Mouse (Mus musculus): ENCODE measurements around the gene Tspan4.
A peak's percentile ranks its signal among the peaks of the same experiment; 100 is the strongest.

Tspan4 gene

GRCm38 (mm10) chr7:141506278-141506677 lies 31.2 kb downstream of the Tspan4 start:
- no peak for DNase-seq (ENCODE audit: low spot score)

GRCm38 (mm10) chr7:141508160-141508559 lies 33.1 kb downstream of the Tspan4 start:
- DNase-seq (ENCODE audit: low spot score): no peak

- no peak for DNase-seq (ENCODE audit: low spot score)
These were observed 35.2 kb downstream of the Tspan4 start for GRCm38 (mm10) chr7:141510196-141510595.

GRCm38 (mm10) chr7:141510681-141511191 lies 35.7 kb downstream of the Tspan4 start:
- DNase-seq (ENCODE audit: low spot score): no peak

GRCm38 (mm10) chr7:141517638-141518037 lies 42.6 kb downstream of the Tspan4 start:
- no peak for DNase-seq (ENCODE audit: low spot score)

- no peak for DNase-seq (ENCODE audit: low spot score)
These were observed 43.3 kb downstream of the Tspan4 start for GRCm38 (mm10) chr7:141518296-141518695.

GRCm38 (mm10) chr7:141518926-141519325 lies 43.9 kb downstream of the Tspan4 start:
- DNase-seq (ENCODE audit: low spot score): no peak

- no peak for DNase-seq (ENCODE audit: low spot score)
These were observed 44.8 kb downstream of the Tspan4 start for GRCm38 (mm10) chr7:141519795-141520194.

- no peak for DNase-seq (ENCODE audit: low spot score)
These were observed 48.0 kb downstream of the Tspan4 start for GRCm38 (mm10) chr7:141523007-141523406.

- no peak for DNase-seq (ENCODE audit: low spot score)
These were observed 49.2 kb downstream of the Tspan4 start for GRCm38 (mm10) chr7:141524271-141524670.

- peak; percentile 54 for DNase-seq (ENCODE audit: low spot score)
These were observed 49.9 kb downstream of the Tspan4 start for GRCm38 (mm10) chr7:141524760-141525579.

GRCm38 (mm10) chr7:141525580-141525925 lies 50.5 kb downstream of the Tspan4 start:
- no peak for DNase-seq (ENCODE audit: low spot score)

GRCm38 (mm10) chr7:141535570-141535969 lies 60.5 kb downstream of the Tspan4 start:
- DNase-seq (ENCODE audit: low spot score): no peak

GRCm38 (mm10) chr7:141538852-141539555 lies 64.0 kb downstream of the Tspan4 start:
- DNase-seq (ENCODE audit: low spot score): peak; percentile 14

- peak; percentile 99 for DNase-seq (ENCODE audit: low spot score)
These were observed 64.7 kb downstream of the Tspan4 start, which contains the start of gene Chid1 for GRCm38 (mm10) chr7:141539556-141540311. TSS of gene Chid1 (minus strand) at chr7:141539857.

GRCm38 (mm10) chr7:141540312-141541081 lies 65.5 kb downstream of the Tspan4 start:
- DNase-seq (ENCODE audit: low spot score): peak; percentile 45

GRCm38 (mm10) chr7:141541681-141542080 lies 66.6 kb downstream of the Tspan4 start:
- DNase-seq (ENCODE audit: low spot score): no peak

- DNase-seq (ENCODE audit: low spot score): no peak
These were observed 67.5 kb downstream of the Tspan4 start for GRCm38 (mm10) chr7:141542588-141542987.
